8 mouse cellular contexts compared by ENCODE assay signal in the genomic region with DNA sequence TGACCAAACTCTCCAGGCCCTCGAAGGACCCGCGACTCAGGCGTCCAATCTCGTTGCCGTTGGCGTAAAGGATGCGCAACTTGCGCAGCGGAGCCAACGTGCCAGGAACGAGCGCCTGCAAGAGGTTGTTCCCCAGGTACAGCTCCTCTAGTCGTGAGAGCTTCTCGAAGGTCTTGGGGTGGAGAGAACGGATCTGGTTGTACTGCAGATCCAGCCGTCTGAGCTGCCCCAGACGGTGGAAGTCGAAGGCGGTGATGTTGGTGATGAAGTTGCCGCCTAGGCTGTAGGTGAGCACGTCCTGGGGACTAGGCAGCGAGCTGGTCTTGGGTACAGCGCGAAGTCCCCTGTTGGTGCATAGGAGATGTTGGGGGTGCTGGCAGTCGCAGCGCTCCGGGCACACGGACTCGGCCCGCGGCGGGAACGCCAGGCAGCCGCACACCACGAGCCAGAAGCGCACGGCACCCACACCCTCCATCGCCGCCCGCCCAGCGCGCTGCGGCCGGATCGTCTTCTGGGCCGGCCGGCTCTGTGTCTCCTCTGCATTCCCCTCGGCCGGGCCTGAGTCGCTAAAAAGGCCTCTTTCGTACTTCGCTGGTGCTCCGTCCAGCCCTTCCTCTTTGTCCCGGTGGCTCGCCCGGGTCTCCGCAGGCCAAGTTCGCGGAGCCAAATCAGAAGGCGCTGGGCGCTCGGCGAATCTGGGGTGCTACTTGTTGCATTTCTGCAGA. TPM values are rescaled to one million over a fixed set of nuclear protein-coding genes. Genes with fewer than 3 reads are reported as not detected.
DNase-seq lines count a peak whose midpoint lies in the region; ATAC-seq and TF ChIP-seq lines count a peak whose summit lies in the region.

No protein-coding gene starts in this region.

- H3K9ac ChIP-seq in liver, embryonic 13.5 days: no peak overlapping the region

- 5% methylated on average over 64 of the region's 64 CpGs for WGBS in thymus, adult 2 months
- under 1% methylated on average over 64 of the region's 64 CpGs for WGBS in hindbrain, embryonic 10.5 days
- 3% methylated on average over 64 of the region's 64 CpGs for WGBS in liver, embryonic 13.5 days (ENCODE audit: insufficient replicate concordance)

- no peak for TF ChIP-seq CTCF in thymus, adult 2 months (IDR thresholded peaks at IDR 0.05; ENCODE audit: borderline replicate concordance, control insufficient read depth, extremely low read depth, insufficient read depth, low read length, poor library complexity)

- DNase-seq in cerebellum, adult 9-10 months: no peak
- DNase-seq in thymus, adult 2 months: no peak
- DNase-seq in thymus, postnatal 10 days (ENCODE audit: low spot score in 2 of 2): no peak
- DNase-seq in hindbrain, embryonic 10.5 days (ENCODE audit: low spot score): peak; percentile 72
- DNase-seq in liver, embryonic 13.5 days: no peak
- peak; percentile 88 for DNase-seq in neural tube, embryonic 10.5 days (ENCODE audit: extremely low spot score, low spot score)
- DNase-seq in T-cell, adult 2 months (ENCODE audit: low spot score): no peak

- no peaks in the 10 kb centered on the region for H3K36me3 ChIP-seq in thymus, adult 2 months (ENCODE audit: control insufficient read depth, insufficient read depth, low read length)
- H3K36me3 ChIP-seq in hindbrain, embryonic 10.5 days: no peaks in the 10 kb centered on the region
- no peaks in the 10 kb centered on the region for H3K36me3 ChIP-seq in liver, embryonic 13.5 days

- no peak overlapping the region for H3K27ac ChIP-seq in thymus, adult 2 months (ENCODE audit: control insufficient read depth, insufficient read depth, low read length)
- H3K27ac ChIP-seq in hindbrain, embryonic 10.5 days: peak overlapping the region; percentile 92
- no peak overlapping the region for H3K27ac ChIP-seq in liver, embryonic 13.5 days

- H3K9me3 ChIP-seq in hindbrain, embryonic 10.5 days: no peaks in the 10 kb centered on the region
- H3K9me3 ChIP-seq in liver, embryonic 13.5 days (replicated peaks): no peaks in the 10 kb centered on the region

- ATAC-seq in cerebellum, adult (ENCODE audit: insufficient number of reproducible peaks, low FRiP score, low TSS enrichment): peak; percentile 12; the same call in 1 of the 2 replicates
- ATAC-seq in liver, embryonic 13.5 days (ENCODE audit: low read depth): no peak

- H3K4me3 ChIP-seq in thymus, adult 2 months (ENCODE audit: control insufficient read depth, insufficient read depth, low read length): 0 out of 2 replicates have a peak overlapping the region, but pooled peaks have one; percentile 8
- peak overlapping the region; percentile 67 for H3K4me3 ChIP-seq in hindbrain, embryonic 10.5 days
- peak overlapping the region; percentile 43 for H3K4me3 ChIP-seq in liver, embryonic 13.5 days (replicated peaks)

- peaks cover 4% of the 10 kb centered on the region for H3K27me3 ChIP-seq in thymus, adult 2 months (ENCODE audit: control insufficient read depth, insufficient read depth, low read length)
- H3K27me3 ChIP-seq in hindbrain, embryonic 10.5 days (ENCODE audit: insufficient read depth, poor library complexity, severe bottlenecking): peaks cover 76% of the 10 kb centered on the region
- H3K27me3 ChIP-seq in liver, embryonic 13.5 days: peaks cover 86% of the 10 kb centered on the region

- H3K4me1 ChIP-seq in thymus, adult 2 months (replicated peaks; ENCODE audit: control insufficient read depth, insufficient read depth, low read length): no peaks in the 10 kb centered on the region; the same call in 1 of the 2 replicates
- H3K4me1 ChIP-seq in hindbrain, embryonic 10.5 days (replicated peaks): peaks cover 49% of the 10 kb centered on the region
- peaks cover 12% of the 10 kb centered on the region for H3K4me1 ChIP-seq in liver, embryonic 13.5 days (replicated peaks)

- TF ChIP-seq POLR2A in thymus, adult 2 months (IDR thresholded peaks at IDR 0.05; ENCODE audit: control insufficient read depth, extremely low read depth, insufficient read depth, low read length, poor library complexity): no peak

- peak overlapping the region; percentile 58 for H3K4me2 ChIP-seq in liver, embryonic 13.5 days

RNA-seq across cellular contexts. Expression of gene Tril, which starts 0.7 kb away (rescaled TPM):
- 2.3 and 2.5 TPM in 2 replicates for polyA plus RNA-seq in thymus, adult 2 months (2012; rRNA removed)
- polyA plus RNA-seq in hindbrain, embryonic 10.5 days (2016; fragmentation: Nextera tagmentation; extraction: Ambion mirVana): 30.8 and 32.4 TPM in 2 replicates
- polyA plus RNA-seq in liver, embryonic 13.5 days (2015; fragmentation: Nextera tagmentation; extraction: Ambion mirVana): 0.50 and 0.59 TPM in 2 replicates

Comparison
In these comparisons a context has a peak if more than half of its experiments do, and no peak if none do; other contexts are left out.
1. DNase-seq: peak in hindbrain, embryonic 10.5 days (single experiment) and neural tube, embryonic 10.5 days (single experiment); none in cerebellum, adult 9-10 months (single experiment), thymus, adult 2 months (single experiment), thymus, postnatal 10 days (0 of 2), liver, embryonic 13.5 days (single experiment) and T-cell, adult 2 months (single experiment).
2. H3K4me3 ChIP-seq: peak in every context shown above with its lines; median percentile 67 in hindbrain, embryonic 10.5 days; 43 in liver, embryonic 13.5 days; 8 in thymus, adult 2 months.